Mouse (Mus musculus) lung, embryonic 15.5 days (tissue): ENCODE data around the gene Arsg. TPM values are rescaled to one million over a fixed set of nuclear protein-coding genes. Genes with fewer than 3 reads are reported as not detected.

ENCODE experiments used
- ATAC-seq: fragments of 200-750 bp; cut with Nextera tagmentation; 2 replicates; pipeline ENCODE4 v1.8.0; 2017; ENCODE audit warnings: moderate number of reproducible peaks, borderline replicate concordance; ENCODE audit not compliant: low FRiP score, low TSS enrichment; ENCODE audit errors: extremely low read depth
- H3K27ac ChIP-seq: fragments of 300-500 bp; sonication (generic); 2 replicates; pipeline ENCODE4 v1.5.1; 2015; ENCODE audit warnings: moderate library complexity, mild to moderate bottlenecking, inconsistent platforms
- H3K27me3 ChIP-seq: fragments of 300-500 bp; sonication (generic); 2 replicates; pipeline ENCODE4 v1.6.1; 2015; ENCODE audit warnings: inconsistent platforms
- H3K36me3 ChIP-seq: fragments of 300-500 bp; sonication (generic); 2 replicates; pipeline ENCODE4 v1.6.1; 2015; ENCODE audit warnings: inconsistent platforms
- H3K4me1 ChIP-seq: fragments of 300-500 bp; sonication (generic); 2 replicates; pipeline ENCODE4 v1.6.1; 2015; ENCODE audit warnings: inconsistent platforms
- H3K4me2 ChIP-seq: fragments of 300-500 bp; sonication (generic); 2 replicates; pipeline ENCODE4 v1.6.1; 2015; ENCODE audit warnings: inconsistent platforms, mild to moderate bottlenecking, moderate library complexity
- H3K4me3 ChIP-seq: fragments of 300-500 bp; sonication (generic); 2 replicates; pipeline ENCODE4 v1.5.1; 2015; ENCODE audit warnings: mild to moderate bottlenecking, inconsistent platforms
- H3K9ac ChIP-seq: fragments of 300-500 bp; sonication (generic); 2 replicates; pipeline ENCODE4 v1.6.1; 2015; ENCODE audit warnings: inconsistent platforms
- H3K9me3 ChIP-seq: fragments of 300-500 bp; sonication (generic); 2 replicates; pipeline ENCODE4 v1.6.1; 2016; ENCODE audit warnings: inconsistent platforms
- WGBS: fragments of 180-500 bp; shearing (Covaris S2); methylation state at CpG from one replicate; pipeline ENCODE4 v1.1.7; 2015; 5-methylcytosine and 5-hydroxymethylcytosine counted together
- polyA plus RNA-seq: library from polyadenylated mRNA; unstranded; fragments of >200 nt; fragmentation: Nextera tagmentation; extraction: Ambion mirVana; gene quantifications from 2 replicates; pipeline ENCODE4 v1.2.1, GENCODE M21; 2015

Arsg gene
- polyA plus RNA-seq, 1 experiment from 2014 or later: 4.2 TPM

- 35% methylated on average over 5 of the region's 5 CpGs for WGBS
- H3K27ac ChIP-seq: no peak overlapping the region
- 0 out of 2 replicates have a peak, but pooled peaks cover 1% of the 10 kb centered on the region for H3K36me3 ChIP-seq
- H3K4me3 ChIP-seq: no peak overlapping the region
- H3K4me2 ChIP-seq: no peak overlapping the region
- peaks cover 11% of the 10 kb centered on the region for H3K4me1 ChIP-seq
- no peaks in the 10 kb centered on the region for H3K9me3 ChIP-seq
- no peak overlapping the region for H3K9ac ChIP-seq
- no peak for ATAC-seq
- no peaks in the 10 kb centered on the region for H3K27me3 ChIP-seq
Observed at GRCm38 (mm10) chr11:109442166-109442730, 30.9 kb upstream of the Arsg start.

- Histone ChIP-seq H3K4me2 (no peak overlapping the region), H3K9ac (no peak overlapping the region), H3K27ac (no peak overlapping the region), H3K36me3 (no peaks in the 10 kb centered on the region), H3K27me3 (no peaks in the 10 kb centered on the region), H3K9me3 (no peaks in the 10 kb centered on the region), H3K4me1 (peaks cover 11% of the 10 kb centered on the region), H3K4me3 (no peak overlapping the region)
- no peak for ATAC-seq
- WGBS: 87% methylated on average over 8 of the region's 8 CpGs
Observed at GRCm38 (mm10) chr11:109443468-109444263, 29.5 kb upstream of the Arsg start.

GRCm38 (mm10) chr11:109444600-109444999 is 28.6 kb upstream of the Arsg start:
- H3K9ac ChIP-seq: no peak overlapping the region
- no peaks in the 10 kb centered on the region for H3K27me3 ChIP-seq
- no peak overlapping the region for H3K27ac ChIP-seq
- H3K4me1 ChIP-seq: peaks cover 8% of the 10 kb centered on the region
- no peaks in the 10 kb centered on the region for H3K36me3 ChIP-seq
- no peak overlapping the region for H3K4me2 ChIP-seq
- H3K9me3 ChIP-seq: no peaks in the 10 kb centered on the region
- no peak for ATAC-seq
- no peak overlapping the region for H3K4me3 ChIP-seq
- WGBS: 58% methylated on average over 7 of the region's 7 CpGs

- 34% methylated on average over 13 of the region's 13 CpGs for WGBS
- H3K4me2 ChIP-seq: no peak overlapping the region
- no peaks in the 10 kb centered on the region for H3K9me3 ChIP-seq
- no peak overlapping the region for H3K9ac ChIP-seq
- no peak for ATAC-seq
- no peaks in the 10 kb centered on the region for H3K36me3 ChIP-seq
- H3K4me1 ChIP-seq: peaks cover 4% of the 10 kb centered on the region
- no peak overlapping the region for H3K27ac ChIP-seq
- H3K27me3 ChIP-seq: no peaks in the 10 kb centered on the region
- no peak overlapping the region for H3K4me3 ChIP-seq
Observed at GRCm38 (mm10) chr11:109445438-109446035, 27.6 kb upstream of the Arsg start.

GRCm38 (mm10) chr11:109451169-109451568 is 22.0 kb upstream of the Arsg start:
- H3K27ac ChIP-seq: no peak overlapping the region
- WGBS: 81% methylated on average over 11 of the region's 11 CpGs
- no peak for ATAC-seq
- H3K9ac ChIP-seq: no peak overlapping the region
- 0 out of 2 replicates have a peak, but pooled peaks cover 3% of the 10 kb centered on the region for H3K36me3 ChIP-seq
- H3K4me2 ChIP-seq: no peak overlapping the region
- H3K27me3 ChIP-seq: no peaks in the 10 kb centered on the region
- H3K9me3 ChIP-seq: no peaks in the 10 kb centered on the region
- H3K4me3 ChIP-seq: no peak overlapping the region
- H3K4me1 ChIP-seq: no peaks in the 10 kb centered on the region

- no peaks in the 10 kb centered on the region for H3K9me3 ChIP-seq
- 87% methylated on average over 5 of the region's 5 CpGs for WGBS
Observed at GRCm38 (mm10) chr11:109456261-109456660, 16.9 kb upstream of the Arsg start.

GRCm38 (mm10) chr11:109458165-109458564 is 15.0 kb upstream of the Arsg start:
- no peak overlapping the region for H3K9ac ChIP-seq
- H3K4me1 ChIP-seq: no peaks in the 10 kb centered on the region
- no peaks in the 10 kb centered on the region for H3K9me3 ChIP-seq
- no peak overlapping the region for H3K4me2 ChIP-seq
- H3K4me3 ChIP-seq: no peak overlapping the region
- WGBS: 95% methylated on average over 11 of the region's 11 CpGs
- H3K27ac ChIP-seq: no peak overlapping the region
- no peak for ATAC-seq
- H3K36me3 ChIP-seq: 0 out of 2 replicates have a peak, but pooled peaks cover 3% of the 10 kb centered on the region
- H3K27me3 ChIP-seq: no peaks in the 10 kb centered on the region

More at GRCm38 (mm10) chr11:109456261-109456660, 16.9 kb upstream of the Arsg start:
- Histone ChIP-seq H3K9ac (no peak overlapping the region), H3K4me2 (no peak overlapping the region), H3K4me3 (no peak overlapping the region), H3K27me3 (no peaks in the 10 kb centered on the region), H3K36me3 (0 out of 2 replicates have a peak, but pooled peaks cover 3% of the 10 kb centered on the region), H3K4me1 (no peaks in the 10 kb centered on the region), H3K27ac (no peak overlapping the region)
- no peak for ATAC-seq

- H3K27ac ChIP-seq: no peak overlapping the region
- no peaks in the 10 kb centered on the region for H3K27me3 ChIP-seq
- no peaks in the 10 kb centered on the region for H3K36me3 ChIP-seq
- H3K4me1 ChIP-seq: no peaks in the 10 kb centered on the region
- H3K4me3 ChIP-seq: no peak overlapping the region
- WGBS: 30% methylated on average over 5 of the region's 5 CpGs
- no peak overlapping the region for H3K9ac ChIP-seq
- no peaks in the 10 kb centered on the region for H3K9me3 ChIP-seq
- H3K4me2 ChIP-seq: no peak overlapping the region
- ATAC-seq: no peak
Observed at GRCm38 (mm10) chr11:109460586-109460985, 12.6 kb upstream of the Arsg start.

GRCm38 (mm10) chr11:109465068-109465467 is 8.1 kb upstream of the Arsg start:
- Histone ChIP-seq H3K27ac (no peak overlapping the region), H3K4me2 (no peak overlapping the region), H3K9me3 (no peaks in the 10 kb centered on the region), H3K36me3 (no peaks in the 10 kb centered on the region), H3K9ac (no peak overlapping the region), H3K4me1 (peaks cover 12% of the 10 kb centered on the region; the same call in 1 of the 2 replicates), H3K4me3 (no peak overlapping the region), H3K27me3 (no peaks in the 10 kb centered on the region)
- WGBS: 83% methylated on average over 4 of the region's 4 CpGs
- ATAC-seq: no peak

GRCm38 (mm10) chr11:109466987-109467386 is 6.2 kb upstream of the Arsg start:
- 31% methylated on average over 8 of the region's 8 CpGs for WGBS
- Histone ChIP-seq H3K9me3 (no peaks in the 10 kb centered on the region), H3K4me3 (no peak overlapping the region), H3K27ac (no peak overlapping the region), H3K4me2 (no peak overlapping the region), H3K4me1 (peaks cover 17% of the 10 kb centered on the region; the same call in 1 of the 2 replicates), H3K27me3 (no peaks in the 10 kb centered on the region), H3K9ac (no peak overlapping the region), H3K36me3 (no peaks in the 10 kb centered on the region)
- no peak for ATAC-seq

GRCm38 (mm10) chr11:109468133-109468532 is 5.0 kb upstream of the Arsg start:
- no peak overlapping the region for H3K27ac ChIP-seq

GRCm38 (mm10) chr11:109470170-109470569 is 3.0 kb upstream of the Arsg start:
- Histone ChIP-seq H3K27me3 (no peaks in the 10 kb centered on the region), H3K36me3 (no peaks in the 10 kb centered on the region), H3K4me2 (no peak overlapping the region), H3K27ac (no peak overlapping the region), H3K9ac (no peak overlapping the region), H3K4me3 (no peak overlapping the region), H3K4me1 (peaks cover 22% of the 10 kb centered on the region; the same call in 1 of the 2 replicates), H3K9me3 (no peaks in the 10 kb centered on the region)
- WGBS: 72% methylated on average over 9 of the region's 9 CpGs
- ATAC-seq: no peak

More at GRCm38 (mm10) chr11:109468133-109468532, 5.0 kb upstream of the Arsg start:
- Histone ChIP-seq H3K27me3 (no peaks in the 10 kb centered on the region), H3K4me3 (no peak overlapping the region), H3K4me2 (no peak overlapping the region), H3K4me1 (peaks cover 20% of the 10 kb centered on the region; the same call in 1 of the 2 replicates), H3K36me3 (no peaks in the 10 kb centered on the region), H3K9ac (no peak overlapping the region), H3K9me3 (no peaks in the 10 kb centered on the region)
- ATAC-seq: no peak
- 52% methylated on average over 5 of the region's 5 CpGs for WGBS
